Mouse (Mus musculus) embryo, embryonic 11 days (tissue): ENCODE data around the gene Ermap.

Experiments used
- DNase-seq: peaks from one replicate; pipeline ENCODE4 v3.0.0-alpha.2; 2015

The Ermap gene

GRCm38 (mm10) chr4:119189864-119190263 is at the start of gene Ermap:
Gene Ermap (minus strand): TSS chr4:119190011.
- DNase-seq: no peak

GRCm38 (mm10) chr4:119239181-119239682 is 49.4 kb upstream of the Ermap start:
- peak; percentile 86 for DNase-seq

GRCm38 (mm10) chr4:119238661-119239060 is 48.9 kb upstream of the Ermap start:
- DNase-seq: no peak

GRCm38 (mm10) chr4:119234348-119234747 is 44.5 kb upstream of the Ermap start:
- no peak for DNase-seq

GRCm38 (mm10) chr4:119233256-119233901 is 43.6 kb upstream of the Ermap start:
- peak; percentile 81 for DNase-seq

- DNase-seq: peak; percentile 99
Measured at GRCm38 (mm10) chr4:119232410-119233255, 42.8 kb upstream of the Ermap start, which contains the start of the genes AU022252 and P3h1. Gene AU022252 (minus strand): TSS chr4:119232712. Gene P3h1 (plus strand): TSS chr4:119232915.

GRCm38 (mm10) chr4:119226751-119227150 is 36.9 kb upstream of the Ermap start:
- DNase-seq: no peak

GRCm38 (mm10) chr4:119225719-119226118 is 35.9 kb upstream of the Ermap start:
- no peak for DNase-seq

GRCm38 (mm10) chr4:119224534-119224933 is 34.7 kb upstream of the Ermap start:
- DNase-seq: no peak

- peak; percentile 28 for DNase-seq
Measured at GRCm38 (mm10) chr4:119223696-119224095, 33.9 kb upstream of the Ermap start.

- peak; percentile 34 for DNase-seq
Measured at GRCm38 (mm10) chr4:119218169-119218568, 28.4 kb upstream of the Ermap start, which contains the start of gene Tmem269. Gene Tmem269 (minus strand): TSS chr4:119218217.

- DNase-seq: no peak
Measured at GRCm38 (mm10) chr4:119216667-119217066, 26.9 kb upstream of the Ermap start.

- peak; percentile 87 for DNase-seq
Measured at GRCm38 (mm10) chr4:119204672-119205071, 14.9 kb upstream of the Ermap start.

- DNase-seq: no peak
Measured at GRCm38 (mm10) chr4:119198105-119198504, 8.3 kb upstream of the Ermap start.

- no peak for DNase-seq
Measured at GRCm38 (mm10) chr4:119195582-119196320, 5.9 kb upstream of the Ermap start.

- DNase-seq: peak; percentile 94
Measured at GRCm38 (mm10) chr4:119194909-119195581, 5.2 kb upstream of the Ermap start, which contains the start of gene Svbp. Gene Svbp (plus strand): TSS chr4:119195306.

- DNase-seq: no peak
Measured at GRCm38 (mm10) chr4:119192757-119193156, 2.9 kb upstream of the Ermap start.

- DNase-seq: no peak
Measured at GRCm38 (mm10) chr4:119191273-119191672, 1.5 kb upstream of the Ermap start.

GRCm38 (mm10) chr4:119190618-119191017 is 807 bp upstream of the Ermap start:
- DNase-seq: no peak

GRCm38 (mm10) chr4:119189392-119189791 is 419 bp downstream of the Ermap start:
- no peak for DNase-seq

- no peak for DNase-seq
Measured at GRCm38 (mm10) chr4:119188060-119188785, 1.6 kb downstream of the Ermap start.

- DNase-seq: no peak
Measured at GRCm38 (mm10) chr4:119185771-119186170, 4.0 kb downstream of the Ermap start.
